Mouse (Mus musculus): ENCODE measurements at regions not wholly inside any gene's neighbourhood (a gene's known extent, or its start where the extent isn't known, plus 50 kb on each side); places are given as distances from the start of the nearest gene placed in this dataset.

DNA sequence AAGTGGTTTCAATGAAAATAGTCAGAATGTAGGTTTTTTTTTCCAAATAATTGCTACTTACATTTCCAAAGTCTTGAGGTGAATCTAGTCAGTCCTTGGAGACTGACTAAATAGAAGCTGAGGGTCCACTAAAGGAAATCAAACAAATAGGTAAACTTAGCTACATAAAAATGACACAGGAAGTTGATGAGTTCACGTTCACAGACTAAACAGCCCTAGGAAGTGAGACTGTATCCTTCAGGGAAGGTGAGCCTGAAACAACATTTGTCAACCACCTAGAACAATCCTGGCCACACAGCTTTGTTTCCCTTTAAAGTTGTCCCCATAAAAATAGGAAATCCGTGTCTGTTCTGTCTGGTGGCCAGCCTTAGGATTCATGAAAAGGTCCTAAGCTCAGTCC, 140.0 kb downstream of the Tmsb4x start:
- Histone ChIP-seq H3K27me3 (replicated peaks; ENCODE audit: control insufficient read depth, insufficient read depth, low read length) (peaks cover 3% of the 10 kb centered on the region; the same call in 1 of the 2 replicates), H3K4me1 (replicated peaks; ENCODE audit: control insufficient read depth, insufficient read depth, low read length) (no peaks in the 10 kb centered on the region), H3K4me2 (no peak overlapping the region), H3K9ac (ENCODE audit: low read depth, low read length) (no peak overlapping the region), H3K27ac (ENCODE audit: low read depth, low read length) (no peak overlapping the region), H3K9me3 (ENCODE audit: control insufficient read depth, low read length) (no peaks in the 10 kb centered on the region), H3K36me3 (ENCODE audit: control insufficient read depth, insufficient read depth, low read length) (no peaks in the 10 kb centered on the region), H3K4me3 (ENCODE audit: low read depth, low read length) (no peak overlapping the region)
- ATAC-seq (replicated peaks; ENCODE audit: low FRiP score) (no peak), DNase-seq (ENCODE audit: low spot score) (no peak)
- WGBS: 69% methylated on average over 2 of the region's 2 CpGs

DNA sequence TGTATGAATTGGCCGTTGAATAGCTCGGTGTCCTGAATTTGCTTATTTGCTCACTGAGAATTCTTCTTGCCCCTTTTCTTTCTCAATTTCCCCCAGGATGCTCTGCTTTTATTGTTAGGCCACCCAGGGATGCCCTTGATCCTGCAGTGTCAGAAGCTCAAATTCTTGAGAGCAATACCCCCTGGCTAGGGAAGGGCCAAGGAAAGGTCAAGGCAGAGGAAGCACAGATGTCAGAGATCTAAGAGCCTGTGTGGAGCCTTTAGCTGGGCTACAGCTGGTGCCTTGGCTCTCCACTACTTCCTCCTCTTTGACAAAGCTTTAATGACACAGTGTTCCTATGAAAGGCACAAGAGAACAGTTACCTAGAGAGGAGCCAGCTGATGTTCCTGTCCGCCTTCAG, 141.2 kb downstream of the Tmsb4x start:
- no peaks in the 10 kb centered on the region for H3K36me3 ChIP-seq (ENCODE audit: control insufficient read depth, insufficient read depth, low read length)
- no peak overlapping the region for H3K4me2 ChIP-seq
- WGBS: 79% methylated on average over 3 of the region's 3 CpGs
- ATAC-seq (replicated peaks; ENCODE audit: low FRiP score) (no peak), DNase-seq (ENCODE audit: low spot score) (no peak)
- no peak overlapping the region for H3K9ac ChIP-seq (ENCODE audit: low read depth, low read length)
- no peaks in the 10 kb centered on the region for H3K27me3 ChIP-seq (replicated peaks; ENCODE audit: control insufficient read depth, insufficient read depth, low read length)
- no peak overlapping the region for H3K4me3 ChIP-seq (ENCODE audit: low read depth, low read length)
- no peaks in the 10 kb centered on the region for H3K4me1 ChIP-seq (replicated peaks; ENCODE audit: control insufficient read depth, insufficient read depth, low read length)
- H3K9me3 ChIP-seq (ENCODE audit: control insufficient read depth, low read length): no peaks in the 10 kb centered on the region
- H3K27ac ChIP-seq (ENCODE audit: low read depth, low read length): no peak overlapping the region

DNA sequence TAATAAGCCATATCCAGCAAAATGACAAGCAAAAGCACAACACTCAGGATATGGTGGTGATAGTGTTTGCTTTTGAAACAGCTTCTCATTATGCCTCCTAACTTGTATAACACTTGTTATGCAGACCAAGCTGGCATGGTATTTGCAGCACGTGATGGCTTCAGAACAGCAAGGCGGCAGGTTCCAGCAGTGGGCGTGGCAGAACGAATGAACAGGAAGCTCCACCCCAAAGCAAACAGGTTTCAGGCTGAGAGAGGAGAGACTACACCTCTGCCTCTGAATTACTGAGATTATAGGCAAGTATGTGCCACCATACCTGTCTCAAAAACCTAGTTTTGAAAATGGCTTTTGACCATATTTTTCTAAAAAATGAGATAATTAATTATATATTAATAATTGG, 145.2 kb downstream of the Tmsb4x start:
- no peak overlapping the region for H3K4me2 ChIP-seq
- 37% methylated on average over 4 of the region's 4 CpGs for WGBS

DNA sequence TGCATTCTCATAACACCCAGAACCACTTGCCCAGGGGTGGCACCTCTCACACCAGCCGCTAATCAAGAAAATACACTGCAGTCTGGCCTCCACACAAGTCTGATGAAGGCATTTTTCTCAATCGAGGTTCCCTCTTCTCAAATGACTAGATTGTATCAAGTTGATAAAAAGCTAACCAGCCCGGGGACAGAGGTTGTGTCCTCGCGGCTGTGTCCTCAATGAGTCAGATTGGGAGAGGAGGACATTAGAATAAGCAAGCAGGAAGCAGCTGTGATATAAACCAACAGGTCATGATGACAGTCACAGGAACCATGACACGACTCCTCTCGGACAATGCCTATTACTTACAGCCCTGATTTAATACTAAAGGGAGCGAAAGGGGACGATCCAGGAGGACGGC, 156.7 kb downstream of the Tmsb4x start:
- Histone ChIP-seq H3K27me3 (replicated peaks; ENCODE audit: control insufficient read depth, insufficient read depth, low read length) (peaks cover 3% of the 10 kb centered on the region; the same call in 1 of the 2 replicates), H3K9ac (ENCODE audit: low read depth, low read length) (no peak overlapping the region), H3K9me3 (ENCODE audit: control insufficient read depth, low read length) (no peaks in the 10 kb centered on the region), H3K27ac (ENCODE audit: low read depth, low read length) (no peak overlapping the region), H3K4me2 (no peak overlapping the region), H3K36me3 (ENCODE audit: control insufficient read depth, insufficient read depth, low read length) (no peaks in the 10 kb centered on the region), H3K4me1 (replicated peaks; ENCODE audit: control insufficient read depth, insufficient read depth, low read length) (no peaks in the 10 kb centered on the region), H3K4me3 (ENCODE audit: low read depth, low read length) (no peak overlapping the region)
- WGBS: 81% methylated on average over 10 of the region's 10 CpGs
- DNase-seq (ENCODE audit: low spot score): no peak
- no peak for ATAC-seq (replicated peaks; ENCODE audit: low FRiP score)

More for the DNA sequence above, 145.2 kb downstream of the Tmsb4x start:
- no peak overlapping the region for H3K27ac ChIP-seq (ENCODE audit: low read depth, low read length)
- H3K27me3 ChIP-seq (replicated peaks; ENCODE audit: control insufficient read depth, insufficient read depth, low read length): no peaks in the 10 kb centered on the region; the same call in 1 of the 2 replicates
- ATAC-seq (replicated peaks; ENCODE audit: low FRiP score) (no peak), DNase-seq (ENCODE audit: low spot score) (no peak)
- H3K9me3 ChIP-seq (ENCODE audit: control insufficient read depth, low read length): no peaks in the 10 kb centered on the region
- no peak overlapping the region for H3K9ac ChIP-seq (ENCODE audit: low read depth, low read length)
- H3K4me3 ChIP-seq (ENCODE audit: low read depth, low read length): no peak overlapping the region
- H3K4me1 ChIP-seq (replicated peaks; ENCODE audit: control insufficient read depth, insufficient read depth, low read length): no peaks in the 10 kb centered on the region
- no peaks in the 10 kb centered on the region for H3K36me3 ChIP-seq (ENCODE audit: control insufficient read depth, insufficient read depth, low read length)

DNA sequence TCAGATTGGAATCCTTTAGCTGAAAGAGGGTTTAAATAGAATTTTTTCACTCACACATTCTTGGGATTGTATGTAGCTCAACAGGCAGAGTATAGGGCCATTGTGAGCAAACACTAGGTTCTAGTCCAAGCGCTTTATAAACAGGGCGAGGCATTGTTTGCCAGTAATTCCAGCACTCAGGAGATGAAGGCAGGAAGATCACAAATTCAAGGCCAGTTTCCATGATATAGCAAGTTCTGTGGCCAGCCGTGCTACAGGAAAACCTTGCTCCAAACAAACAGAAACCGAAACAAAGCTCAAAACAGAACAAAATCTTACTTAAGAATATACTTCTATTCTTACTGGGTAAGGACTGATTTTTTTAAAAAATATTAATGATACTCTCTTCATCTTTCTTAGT, 159.0 kb downstream of the Tmsb4x start:
- DNase-seq (ENCODE audit: low spot score): no peak
- no peak for ATAC-seq (replicated peaks; ENCODE audit: low FRiP score)
- Histone ChIP-seq H3K9ac (ENCODE audit: low read depth, low read length) (no peak overlapping the region), H3K4me1 (replicated peaks; ENCODE audit: control insufficient read depth, insufficient read depth, low read length) (no peaks in the 10 kb centered on the region), H3K27ac (ENCODE audit: low read depth, low read length) (no peak overlapping the region), H3K4me2 (no peak overlapping the region), H3K27me3 (replicated peaks; ENCODE audit: control insufficient read depth, insufficient read depth, low read length) (peaks cover 3% of the 10 kb centered on the region; the same call in 1 of the 2 replicates), H3K9me3 (ENCODE audit: control insufficient read depth, low read length) (no peaks in the 10 kb centered on the region), H3K4me3 (ENCODE audit: low read depth, low read length) (no peak overlapping the region), H3K36me3 (ENCODE audit: control insufficient read depth, insufficient read depth, low read length) (no peaks in the 10 kb centered on the region)
- WGBS: 83% methylated on average over 4 of the region's 4 CpGs

DNA sequence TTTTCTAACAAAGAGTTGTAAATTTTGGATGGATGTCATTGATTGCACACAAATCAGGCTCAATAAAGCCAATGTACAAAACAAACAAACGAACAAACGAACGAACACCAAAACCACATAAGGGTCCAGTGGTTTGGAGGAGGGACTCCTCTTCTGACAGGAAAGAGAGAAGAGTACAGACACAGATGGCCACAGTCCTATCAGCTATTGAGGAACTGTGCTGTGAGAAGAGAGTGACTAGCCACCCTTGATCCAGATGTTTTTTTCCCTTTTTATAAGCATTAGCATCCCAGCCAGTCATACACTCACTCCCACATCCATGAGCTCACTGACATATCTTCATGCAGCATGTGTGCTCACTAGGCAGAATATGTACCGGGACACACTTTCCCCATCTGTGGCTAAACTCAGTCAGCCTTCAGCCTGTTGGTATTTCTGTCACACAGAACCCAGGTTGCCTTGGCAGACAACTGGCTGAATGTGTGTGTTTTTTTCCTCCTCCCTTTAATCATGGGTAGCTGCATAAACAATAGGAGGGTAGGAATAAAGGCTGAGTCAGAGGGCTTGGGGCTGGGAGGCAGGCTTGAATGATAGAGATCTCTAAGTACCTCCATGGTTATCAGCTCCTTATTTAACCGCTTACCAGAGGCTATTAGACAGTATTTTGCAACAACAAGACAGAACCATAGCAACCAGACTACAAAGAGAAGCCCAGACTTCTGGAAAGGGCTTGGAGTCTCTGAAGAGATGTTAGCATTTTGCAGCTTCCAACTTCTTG, 159.7 kb downstream of the Tmsb4x start:
- H3K4me1 ChIP-seq (replicated peaks; ENCODE audit: control insufficient read depth, insufficient read depth, low read length): no peaks in the 10 kb centered on the region
- no peak overlapping the region for H3K9ac ChIP-seq (ENCODE audit: low read depth, low read length)
- ATAC-seq (replicated peaks; ENCODE audit: low FRiP score): no peak
- DNase-seq (ENCODE audit: low spot score): no peak
- peaks cover 3% of the 10 kb centered on the region; the same call in 1 of the 2 replicates for H3K27me3 ChIP-seq (replicated peaks; ENCODE audit: control insufficient read depth, insufficient read depth, low read length)
- H3K4me3 ChIP-seq (ENCODE audit: low read depth, low read length): no peak overlapping the region
- no peaks in the 10 kb centered on the region for H3K9me3 ChIP-seq (ENCODE audit: control insufficient read depth, low read length)
- H3K27ac ChIP-seq (ENCODE audit: low read depth, low read length): no peak overlapping the region
- 38% methylated on average over 5 of the region's 5 CpGs for WGBS
- no peak overlapping the region for H3K4me2 ChIP-seq
- H3K36me3 ChIP-seq (ENCODE audit: control insufficient read depth, insufficient read depth, low read length): no peaks in the 10 kb centered on the region

DNA sequence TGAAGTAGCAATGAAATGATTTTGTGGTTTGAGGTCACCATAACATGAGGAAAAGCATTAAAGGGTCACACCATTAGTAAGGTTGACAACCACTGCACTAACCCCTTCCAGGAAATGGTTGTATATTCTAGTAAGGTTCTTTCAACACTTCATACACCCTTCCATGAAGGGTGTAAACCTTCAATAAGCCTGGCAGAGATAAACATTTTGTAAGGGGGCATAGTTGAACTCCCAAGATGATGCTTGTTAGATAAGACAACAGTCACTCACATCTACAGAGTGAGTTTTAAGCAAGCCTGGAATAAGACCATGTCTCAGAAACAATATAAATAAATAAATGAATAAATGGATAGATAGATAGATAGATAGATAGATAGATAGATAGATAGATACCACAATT, 171.1 kb downstream of the Tmsb4x start:
- H3K36me3 ChIP-seq (ENCODE audit: control insufficient read depth, insufficient read depth, low read length): no peaks in the 10 kb centered on the region
- no peaks in the 10 kb centered on the region for H3K9me3 ChIP-seq (ENCODE audit: control insufficient read depth, low read length)
- ATAC-seq (replicated peaks; ENCODE audit: low FRiP score) (peak; percentile 53), DNase-seq (ENCODE audit: low spot score) (no peak)
- H3K9ac ChIP-seq (ENCODE audit: low read depth, low read length): no peak overlapping the region
- no peak overlapping the region for H3K4me2 ChIP-seq
- H3K27ac ChIP-seq (ENCODE audit: low read depth, low read length): no peak overlapping the region
- H3K27me3 ChIP-seq (replicated peaks; ENCODE audit: control insufficient read depth, insufficient read depth, low read length): no peaks in the 10 kb centered on the region
- H3K4me3 ChIP-seq (ENCODE audit: low read depth, low read length): no peak overlapping the region
- H3K4me1 ChIP-seq (replicated peaks; ENCODE audit: control insufficient read depth, insufficient read depth, low read length): no peaks in the 10 kb centered on the region

DNA sequence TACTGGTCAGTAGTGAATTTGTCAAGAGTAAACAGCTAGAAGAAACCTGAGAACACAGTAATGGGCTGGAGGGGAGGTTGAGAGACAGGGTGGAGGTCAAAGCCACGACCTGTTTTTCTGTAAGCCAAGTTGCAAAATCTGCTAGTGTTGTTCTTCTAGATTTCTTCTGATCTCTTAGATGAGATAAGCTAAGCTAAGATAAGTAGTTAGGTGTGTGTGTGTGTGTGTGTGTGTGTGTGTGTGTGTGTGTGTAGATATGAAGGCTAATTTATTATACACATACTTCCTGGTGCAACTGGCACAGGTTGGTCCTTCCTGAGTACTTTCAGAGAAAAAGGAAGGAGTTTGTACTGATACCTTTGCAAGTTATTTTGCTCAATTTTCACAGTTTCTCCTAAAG, 172.8 kb downstream of the Tmsb4x start:
- no peak for ATAC-seq (replicated peaks; ENCODE audit: low FRiP score)
- H3K9me3 ChIP-seq (ENCODE audit: control insufficient read depth, low read length): no peaks in the 10 kb centered on the region
- no peaks in the 10 kb centered on the region for H3K4me1 ChIP-seq (replicated peaks; ENCODE audit: control insufficient read depth, insufficient read depth, low read length)
- no peaks in the 10 kb centered on the region for H3K36me3 ChIP-seq (ENCODE audit: control insufficient read depth, insufficient read depth, low read length)
- H3K4me3 ChIP-seq (ENCODE audit: low read depth, low read length): no peak overlapping the region
- no peak overlapping the region for H3K9ac ChIP-seq (ENCODE audit: low read depth, low read length)
- DNase-seq (ENCODE audit: low spot score): no peak
- no peaks in the 10 kb centered on the region for H3K27me3 ChIP-seq (replicated peaks; ENCODE audit: control insufficient read depth, insufficient read depth, low read length)
- no peak overlapping the region for H3K27ac ChIP-seq (ENCODE audit: low read depth, low read length)
- no peak overlapping the region for H3K4me2 ChIP-seq
- WGBS: 16% methylated on average over 1 of the region's 1 CpGs

DNA sequence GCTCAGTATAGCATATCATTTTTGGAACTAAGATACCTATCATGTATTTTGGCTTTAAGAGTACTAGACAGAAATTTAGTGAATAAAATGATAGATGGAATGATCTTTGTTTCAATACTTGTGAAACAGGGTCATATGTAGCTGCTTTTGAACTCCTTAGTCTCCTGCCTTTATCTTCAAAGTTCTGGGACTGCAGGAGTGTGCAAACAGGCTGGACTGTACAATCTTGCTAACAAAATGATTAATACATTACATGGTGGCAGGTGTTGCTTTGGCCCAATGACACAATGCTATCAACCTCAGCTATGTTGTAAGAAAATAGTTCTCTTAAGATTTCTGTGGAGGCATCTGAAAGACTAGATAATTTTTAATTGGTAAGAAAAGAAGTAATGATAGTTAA, 173.5 kb downstream of the Tmsb4x start:
- Histone ChIP-seq H3K4me2 (no peak overlapping the region), H3K27ac (ENCODE audit: low read depth, low read length) (no peak overlapping the region), H3K9me3 (ENCODE audit: control insufficient read depth, low read length) (no peaks in the 10 kb centered on the region), H3K27me3 (replicated peaks; ENCODE audit: control insufficient read depth, insufficient read depth, low read length) (peaks cover 3% of the 10 kb centered on the region; the same call in 1 of the 2 replicates), H3K4me1 (replicated peaks; ENCODE audit: control insufficient read depth, insufficient read depth, low read length) (no peaks in the 10 kb centered on the region), H3K36me3 (ENCODE audit: control insufficient read depth, insufficient read depth, low read length) (no peaks in the 10 kb centered on the region), H3K4me3 (ENCODE audit: low read depth, low read length) (no peak overlapping the region), H3K9ac (ENCODE audit: low read depth, low read length) (no peak overlapping the region)
- ATAC-seq (replicated peaks; ENCODE audit: low FRiP score) (no peak), DNase-seq (ENCODE audit: low spot score) (no peak)
